Mouse (Mus musculus): ENCODE measurements around the gene Lrfn2.

Lrfn2 gene

DNA sequence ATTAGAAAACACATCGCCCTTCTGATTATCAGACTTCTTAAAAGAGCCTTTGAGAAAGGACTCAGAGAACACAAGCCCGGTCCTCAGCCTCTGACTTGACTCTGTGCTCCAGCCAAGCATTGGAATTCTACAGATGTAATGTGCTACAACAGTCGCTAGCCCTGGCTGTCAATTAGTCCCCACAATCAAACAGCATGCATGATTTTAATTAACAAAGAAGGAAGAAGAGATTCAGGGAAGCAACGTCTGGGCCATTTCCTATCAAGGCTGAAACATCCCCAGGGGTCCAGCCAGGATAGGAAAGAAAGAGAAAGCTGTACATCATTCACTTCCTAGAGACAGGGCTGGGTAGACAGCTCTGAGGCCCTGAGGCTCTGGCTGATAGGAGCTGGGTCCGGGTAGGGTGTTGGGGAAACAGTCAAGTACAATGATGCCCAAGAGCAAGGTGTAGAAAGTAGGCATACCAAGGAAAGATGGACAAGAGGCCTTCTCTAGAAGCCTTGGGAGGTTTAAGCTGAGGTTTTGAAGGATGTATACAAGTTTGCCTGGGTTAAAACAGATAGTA, 101.6 kb downstream of the Lrfn2 start:
- no peak for DNase-seq (ENCODE audit: low read depth, low spot score)

DNA sequence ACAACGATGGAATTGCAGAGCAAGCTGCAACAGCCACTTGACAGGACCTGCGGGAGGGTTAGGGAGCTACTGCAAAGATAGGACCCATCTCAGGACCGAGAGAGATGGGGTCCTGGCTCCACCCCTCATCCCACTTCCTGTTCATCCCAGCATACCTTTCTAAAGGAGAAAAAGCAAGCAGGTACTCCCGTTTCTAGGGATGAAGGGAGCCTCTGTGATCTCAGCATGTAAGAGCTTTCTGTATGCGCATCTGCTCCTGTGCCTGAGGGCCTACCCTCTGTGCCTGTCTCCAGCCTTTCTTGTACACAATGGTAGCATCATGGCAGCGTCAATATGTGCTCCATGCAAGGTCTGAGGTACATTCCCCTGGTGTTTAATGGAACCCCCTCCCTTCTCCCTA, 102.9 kb downstream of the Lrfn2 start:
- DNase-seq (ENCODE audit: low read depth, low spot score) = no peak

DNA sequence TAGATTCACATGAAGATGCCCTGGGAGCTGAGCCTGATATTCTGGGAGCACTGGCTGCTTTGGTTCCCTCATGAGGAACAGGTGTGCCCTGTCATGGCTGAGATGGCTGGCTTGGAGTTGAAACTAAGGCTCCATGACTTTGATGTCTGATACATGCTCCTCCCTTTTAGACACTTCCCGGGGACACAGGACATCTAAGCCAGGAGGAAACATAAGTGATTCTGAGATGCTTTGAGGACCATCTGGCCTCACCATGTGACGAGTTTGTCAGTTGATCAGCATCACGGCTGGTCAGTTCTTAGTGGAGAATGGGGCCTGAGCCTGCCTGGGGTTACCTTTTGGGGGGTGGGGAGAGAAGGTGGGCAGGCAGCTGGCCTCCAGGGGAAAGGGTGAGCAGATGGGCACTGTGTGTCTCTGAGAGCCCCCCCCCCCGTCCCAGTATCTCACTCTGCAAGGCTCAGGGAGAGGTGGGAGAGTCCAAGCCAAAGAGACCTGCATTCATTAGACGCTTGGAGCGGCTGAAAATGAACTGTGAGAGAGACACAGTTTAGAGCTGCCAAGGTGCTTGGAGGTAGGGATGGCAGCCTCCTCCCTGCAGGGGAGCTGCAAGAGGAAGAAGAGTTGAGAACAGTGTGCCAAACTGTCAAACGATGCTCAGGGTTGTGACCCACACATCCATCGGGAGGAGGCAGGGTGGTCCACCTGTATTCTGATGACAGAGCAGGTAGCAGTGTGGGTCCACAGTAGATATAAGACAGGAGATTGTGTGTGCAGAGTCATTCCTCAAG, 105.2 kb downstream of the Lrfn2 start:
- DNase-seq (ENCODE audit: low read depth, low spot score) = no peak

DNA sequence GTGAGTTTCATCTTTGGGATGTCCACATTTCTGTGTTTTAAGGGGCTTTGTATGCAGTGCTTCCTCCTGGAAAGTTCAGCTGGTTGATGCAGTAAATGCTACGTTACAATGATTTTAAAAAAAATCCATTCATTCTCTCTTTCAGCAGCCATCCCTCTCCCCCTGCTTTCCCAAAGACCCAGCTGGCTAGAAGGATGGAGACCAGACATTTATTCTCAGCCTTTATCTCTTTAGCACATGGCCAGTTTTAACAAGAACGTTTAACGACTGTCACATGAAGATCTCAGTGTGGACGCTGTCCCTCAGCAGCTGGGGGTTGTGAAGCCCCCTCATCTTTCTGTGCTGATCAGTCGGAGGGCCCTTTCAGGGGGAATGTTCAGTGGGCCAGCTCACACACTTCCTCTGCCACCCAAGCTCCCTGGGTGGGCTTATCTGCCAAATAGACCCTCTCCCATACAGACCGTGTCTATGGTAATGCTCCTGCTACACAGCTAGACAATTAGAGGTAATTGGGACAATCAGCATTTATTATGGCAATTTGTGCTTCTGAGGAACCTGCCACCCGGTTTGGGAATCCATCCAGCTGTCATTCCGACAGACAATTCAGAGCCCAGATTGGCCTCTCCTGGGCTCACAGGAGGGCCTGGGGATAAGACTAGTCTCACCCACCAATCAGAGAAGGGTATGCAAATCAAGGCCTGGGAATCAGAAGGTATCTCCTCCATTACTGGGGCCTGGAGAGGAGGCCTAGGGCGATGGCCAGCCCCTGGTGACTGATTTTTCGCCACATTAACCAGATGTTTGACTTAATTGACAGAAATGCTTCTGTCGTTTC, 111.8 kb downstream of the Lrfn2 start:
- DNase-seq (ENCODE audit: low read depth, low spot score) = no peak

DNA sequence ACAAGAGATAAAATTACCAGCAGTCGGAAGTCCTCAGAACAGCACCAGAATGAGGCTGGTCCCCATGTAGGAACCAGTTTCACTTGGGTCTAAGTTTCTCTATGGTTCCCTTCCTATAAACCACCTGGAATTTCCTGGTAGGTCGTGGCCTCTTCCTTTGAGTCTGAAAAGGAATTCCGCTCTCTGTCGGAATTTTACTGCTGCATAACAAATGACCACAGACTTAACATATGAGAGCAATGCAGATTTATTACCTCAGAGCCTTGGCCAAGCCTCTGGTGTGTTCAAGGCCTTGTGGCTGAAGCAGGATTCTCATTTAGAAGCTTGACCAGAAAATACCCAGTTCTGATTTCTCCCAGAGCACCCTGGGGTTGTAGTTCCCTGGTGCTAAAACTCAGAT, 115.7 kb downstream of the Lrfn2 start:
- DNase-seq (ENCODE audit: low read depth, low spot score) = no peak

DNA sequence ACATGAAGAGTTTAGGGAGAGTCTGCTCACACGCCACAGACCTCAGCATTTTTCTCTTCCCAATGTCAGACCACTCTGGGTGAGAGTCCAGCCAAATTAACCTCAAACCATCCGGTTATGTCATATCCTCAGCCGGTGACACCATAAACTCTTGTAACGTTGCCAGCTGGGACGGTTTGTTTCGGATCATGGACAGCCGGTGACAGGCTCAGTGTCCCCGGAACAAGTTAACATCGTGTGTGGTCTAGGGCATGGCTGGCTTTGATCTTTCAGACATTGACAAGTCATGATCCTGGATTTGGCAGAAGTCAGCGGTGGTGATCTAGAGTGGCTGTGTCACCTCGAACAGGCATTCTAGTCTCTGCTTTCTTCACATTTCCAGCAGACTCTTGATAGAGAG, 119.1 kb downstream of the Lrfn2 start:
- DNase-seq (ENCODE audit: low read depth, low spot score) = no peak

DNA sequence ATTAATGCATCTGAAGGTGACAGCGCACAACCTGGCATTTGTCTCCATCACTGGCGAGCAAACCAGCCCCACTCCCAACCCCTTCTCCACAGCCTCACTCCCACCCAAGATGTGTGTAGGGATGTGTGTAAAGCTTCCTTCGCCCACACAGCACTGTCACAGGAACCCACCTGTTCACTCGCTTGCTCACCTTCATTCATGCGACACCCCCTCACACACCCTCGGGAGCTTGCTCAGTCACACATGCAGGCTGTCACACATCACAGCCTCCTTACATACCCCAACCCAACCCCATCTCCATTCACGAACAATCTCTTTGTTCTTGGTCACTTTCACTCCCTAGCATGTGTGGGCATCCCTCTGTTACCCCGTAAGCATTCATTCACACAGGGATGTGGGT, 129.0 kb downstream of the Lrfn2 start:
- DNase-seq (ENCODE audit: low read depth, low spot score) = no peak

DNA sequence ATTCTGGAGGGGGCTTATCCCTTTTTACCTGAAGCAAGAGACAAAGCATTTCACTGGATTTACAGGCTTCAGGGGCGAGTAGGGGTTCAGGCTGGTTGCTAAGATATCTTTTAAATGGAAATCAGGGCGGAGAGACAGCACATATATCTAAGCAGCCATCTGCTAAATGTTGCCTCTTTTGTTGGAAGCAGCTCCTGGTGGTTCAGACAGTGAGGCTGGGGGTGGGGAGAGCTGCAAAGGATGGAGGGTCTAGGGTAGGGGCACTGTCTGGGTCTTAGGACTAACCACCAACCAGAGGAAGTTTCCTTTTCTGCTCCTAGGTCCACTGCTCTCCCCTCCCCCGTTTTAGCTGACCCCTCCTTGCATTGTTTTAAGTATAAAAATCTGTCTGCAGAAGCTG, 131.6 kb downstream of the Lrfn2 start:
- no peak for DNase-seq (ENCODE audit: low read depth, low spot score)

DNA sequence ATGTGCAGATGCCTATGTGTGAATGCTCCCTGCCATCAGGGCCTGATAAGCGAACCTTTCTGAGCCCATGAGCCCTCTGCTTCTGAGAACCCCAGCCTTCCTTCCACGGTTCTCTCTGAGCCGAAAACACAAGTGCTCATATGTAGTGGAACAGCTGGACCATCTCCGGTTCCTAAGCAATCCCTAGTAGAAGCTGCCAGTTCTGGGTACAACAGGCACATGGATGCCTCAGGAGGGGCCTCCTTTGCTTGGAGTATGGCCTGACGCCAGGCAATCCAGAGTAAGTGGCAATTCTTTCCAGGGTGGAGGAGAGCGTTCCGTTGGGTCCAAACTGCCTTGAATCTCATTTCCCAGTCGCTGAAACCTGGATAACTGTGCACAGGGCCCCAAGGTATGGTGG, 132.3 kb downstream of the Lrfn2 start:
- DNase-seq (ENCODE audit: low read depth, low spot score) = no peak

DNA sequence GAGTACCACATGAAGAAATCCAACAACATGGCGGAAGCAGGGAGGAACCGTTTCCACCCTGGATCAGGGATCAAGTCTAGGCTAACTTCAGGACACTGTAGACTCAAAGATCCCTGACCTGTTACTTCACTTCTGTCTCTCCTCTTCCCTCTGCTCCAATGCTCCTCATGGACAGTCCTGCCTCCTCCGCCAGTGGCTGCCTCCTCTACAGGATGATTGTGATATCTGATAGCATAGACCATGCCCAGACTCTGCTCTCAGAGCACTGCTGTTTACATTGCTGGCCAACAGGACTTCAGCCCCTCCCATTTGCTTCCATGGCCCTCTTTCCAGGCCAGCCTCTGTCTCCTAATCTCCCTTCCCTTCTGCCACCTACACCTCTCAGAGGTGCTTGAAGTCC, 132.9 kb downstream of the Lrfn2 start:
- DNase-seq (ENCODE audit: low read depth, low spot score) = no peak

DNA sequence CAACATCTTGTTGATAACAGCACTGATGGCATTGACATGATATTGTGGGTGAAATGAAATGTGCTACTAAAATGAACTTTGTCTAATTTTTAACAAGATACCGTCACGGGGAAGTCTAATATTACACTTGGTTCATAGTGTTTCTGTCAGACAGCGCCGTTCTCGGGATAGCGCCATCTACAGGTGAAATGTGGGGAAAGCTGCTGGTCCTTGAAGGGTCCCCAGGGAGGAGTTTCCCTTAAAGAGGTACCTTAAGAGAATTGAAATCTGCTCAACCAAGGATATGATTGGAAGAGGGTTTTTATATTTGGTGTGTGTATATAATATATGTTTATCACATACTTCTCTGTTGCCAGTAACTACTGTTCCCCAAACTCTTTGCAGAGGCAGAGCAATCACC, 134.6 kb downstream of the Lrfn2 start:
- DNase-seq (ENCODE audit: low read depth, low spot score) = no peak

DNA sequence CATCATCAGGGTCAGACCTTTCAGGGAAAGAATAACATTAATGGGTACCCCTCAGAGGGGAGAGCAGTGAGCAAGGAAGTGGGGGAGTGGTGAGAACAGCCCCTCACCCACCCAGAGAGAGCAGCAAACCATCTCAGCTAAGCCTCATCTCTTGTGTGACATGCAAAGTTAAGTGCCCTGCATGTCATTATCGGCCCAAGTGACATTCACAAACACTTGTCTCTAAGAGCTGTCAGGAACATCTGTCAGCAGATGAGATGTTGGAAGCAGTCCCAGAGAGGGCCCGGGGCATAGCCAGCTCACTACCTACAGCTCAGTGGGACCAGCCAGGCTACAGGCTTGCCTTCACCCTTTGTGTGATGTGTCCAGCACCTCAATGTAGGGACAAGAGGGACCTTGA, 146.0 kb downstream of the Lrfn2 start:
- no peak for DNase-seq (ENCODE audit: low read depth, low spot score)

DNA sequence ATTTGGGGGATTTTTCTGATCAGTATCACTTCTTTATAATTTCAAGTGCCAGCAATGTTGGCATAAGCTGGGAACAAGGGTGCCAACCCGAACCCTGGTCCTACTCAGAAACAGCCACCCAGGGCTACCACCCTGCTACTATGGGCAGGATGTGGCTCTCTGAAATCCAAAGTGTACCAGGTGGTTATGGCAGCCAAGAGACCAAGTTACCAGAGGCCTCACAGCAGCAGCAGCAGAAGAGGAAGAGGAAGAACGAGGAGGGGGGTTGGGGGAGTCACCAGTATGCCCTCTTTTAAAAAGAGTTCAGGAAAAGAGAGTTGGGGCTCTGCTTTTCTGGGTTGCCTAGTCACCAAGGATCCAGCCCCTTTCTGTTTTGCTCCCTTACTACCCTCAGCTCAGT, 147.5 kb downstream of the Lrfn2 start:
- no peak for DNase-seq (ENCODE audit: low read depth, low spot score)

DNA sequence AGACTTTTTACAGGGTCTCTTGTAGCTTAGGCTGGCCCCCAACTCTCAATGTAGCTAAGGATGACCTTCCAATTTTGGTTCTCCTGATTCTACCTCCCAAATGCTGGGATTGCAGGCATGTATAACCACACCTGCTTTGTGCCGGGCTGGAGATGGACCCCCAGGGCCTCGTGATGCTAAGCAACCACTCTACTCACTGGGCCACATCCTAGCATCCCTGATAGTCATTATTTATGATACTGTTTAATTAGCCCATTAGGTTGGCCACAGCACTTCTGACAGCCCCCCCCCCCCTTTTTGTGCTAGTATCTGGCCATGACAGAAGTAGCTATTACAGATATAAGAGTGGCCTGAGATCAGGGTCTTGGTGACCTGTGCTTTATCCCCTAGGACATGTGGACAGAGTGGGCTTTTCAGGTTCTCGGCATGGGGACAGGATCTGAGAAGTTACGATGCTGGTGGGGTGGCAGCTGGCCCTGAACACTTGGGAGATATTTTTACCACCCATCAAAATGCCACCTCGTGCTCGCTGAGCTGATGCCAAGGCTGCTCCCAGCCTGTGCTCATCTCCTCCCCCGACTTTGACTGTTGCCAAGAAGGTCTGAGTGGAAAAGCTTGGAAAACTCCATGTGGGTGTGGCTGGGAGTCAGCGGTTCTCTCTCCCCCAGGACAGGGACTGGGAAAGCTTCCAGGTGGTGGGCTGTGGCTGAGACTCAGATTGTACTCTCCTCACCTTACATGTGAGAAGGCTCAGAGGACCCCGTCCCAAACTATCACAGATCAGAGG, 151.6 kb downstream of the Lrfn2 start:
- DNase-seq (ENCODE audit: low read depth, low spot score) = no peak

DNA sequence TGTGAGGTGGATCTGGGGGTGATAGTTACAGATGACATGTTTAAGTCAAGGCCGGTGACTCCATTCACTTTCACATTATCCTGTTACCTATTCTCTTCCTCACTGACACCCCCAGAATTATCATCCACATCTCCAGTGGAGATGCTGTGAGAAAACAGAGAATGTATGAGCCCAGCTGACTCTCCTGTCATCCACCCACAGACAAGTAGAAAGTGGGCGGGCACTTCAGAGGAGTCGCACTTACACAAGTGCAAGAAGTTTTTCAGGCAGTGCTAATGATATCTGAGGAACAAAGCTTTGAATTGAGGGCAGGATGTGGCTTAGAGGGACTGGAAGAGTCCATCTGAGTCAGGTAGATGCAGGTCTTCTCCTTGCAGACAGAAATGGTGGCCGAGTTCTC, 152.9 kb downstream of the Lrfn2 start:
- no peak for DNase-seq (ENCODE audit: low read depth, low spot score)

DNA sequence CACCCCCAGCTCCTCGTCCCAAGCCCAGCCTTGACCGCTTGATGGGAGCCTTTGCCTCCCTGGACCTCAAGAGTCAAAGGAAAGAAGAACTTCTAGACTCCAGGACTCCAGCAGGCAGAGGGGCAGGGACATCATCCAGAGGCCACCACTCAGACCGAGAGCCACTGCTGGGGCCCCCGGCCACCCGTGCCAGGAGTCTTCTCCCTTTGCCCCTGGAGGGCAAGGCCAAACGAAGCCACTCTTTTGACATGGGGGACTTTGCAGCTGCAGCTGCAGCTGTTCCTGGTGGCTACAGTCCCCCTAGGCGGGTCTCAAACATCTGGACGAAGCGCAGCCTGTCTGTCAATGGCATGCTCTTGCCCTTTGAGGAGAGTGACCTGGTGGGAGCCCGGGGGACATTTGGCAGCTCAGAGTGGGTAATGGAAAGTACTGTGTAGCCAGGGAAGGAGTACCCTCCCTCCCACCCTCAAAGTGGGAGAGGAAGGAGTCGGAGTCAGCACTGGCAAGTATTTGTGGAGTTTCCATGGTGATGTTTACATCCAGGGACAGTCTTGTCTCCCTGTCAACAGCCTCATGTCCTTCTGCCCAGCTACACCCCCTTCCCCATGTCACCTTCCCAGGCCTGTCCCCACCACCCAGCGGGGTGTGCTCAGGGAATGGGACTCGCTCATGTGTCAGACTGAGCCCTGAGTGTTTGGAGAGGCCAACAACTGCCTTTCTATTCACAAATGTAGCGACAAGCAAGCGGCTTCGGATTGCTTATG, 164.8 kb downstream of the Lrfn2 start:
- DNase-seq (ENCODE audit: low read depth, low spot score) = no peak

DNA sequence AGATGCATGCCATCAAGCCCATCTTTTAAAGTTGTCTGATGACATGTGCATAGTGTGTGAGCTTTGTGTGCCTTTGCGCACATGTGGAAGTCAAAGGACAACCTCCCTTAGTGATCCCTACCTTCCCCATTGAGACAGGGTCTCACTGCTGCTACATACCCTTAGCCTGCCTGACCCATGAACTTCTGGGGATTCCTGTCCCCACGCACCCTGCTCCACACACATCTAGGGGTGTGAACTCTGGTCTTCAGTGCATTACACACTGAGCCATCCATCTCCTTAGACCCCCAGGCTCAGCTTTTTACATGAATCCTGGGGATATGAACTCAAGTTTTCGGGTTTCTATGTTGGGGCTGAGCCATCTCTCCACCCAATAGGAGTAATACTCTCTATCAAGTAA, 179.2 kb downstream of the Lrfn2 start:
- no peak for DNase-seq (ENCODE audit: low read depth, low spot score)

DNA sequence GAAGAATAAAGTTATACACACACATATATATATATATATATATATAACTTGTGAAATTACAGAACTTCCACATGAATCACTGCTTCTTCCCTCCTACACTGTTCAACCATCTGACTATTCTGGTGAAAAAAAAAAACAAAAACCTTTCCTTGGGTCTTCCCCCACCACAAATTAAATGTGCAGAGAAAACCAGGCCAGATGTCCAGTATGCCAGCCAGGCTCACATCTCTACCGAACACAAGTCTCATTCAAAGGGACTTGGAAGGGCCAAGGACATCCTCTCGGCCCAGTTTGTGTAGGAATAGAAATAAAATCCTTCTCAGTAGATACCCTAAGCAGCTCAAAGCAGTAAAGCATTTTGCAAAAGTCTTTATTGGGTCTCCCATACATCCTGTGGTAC, 179.7 kb downstream of the Lrfn2 start:
- DNase-seq (ENCODE audit: low read depth, low spot score) = no peak

DNA sequence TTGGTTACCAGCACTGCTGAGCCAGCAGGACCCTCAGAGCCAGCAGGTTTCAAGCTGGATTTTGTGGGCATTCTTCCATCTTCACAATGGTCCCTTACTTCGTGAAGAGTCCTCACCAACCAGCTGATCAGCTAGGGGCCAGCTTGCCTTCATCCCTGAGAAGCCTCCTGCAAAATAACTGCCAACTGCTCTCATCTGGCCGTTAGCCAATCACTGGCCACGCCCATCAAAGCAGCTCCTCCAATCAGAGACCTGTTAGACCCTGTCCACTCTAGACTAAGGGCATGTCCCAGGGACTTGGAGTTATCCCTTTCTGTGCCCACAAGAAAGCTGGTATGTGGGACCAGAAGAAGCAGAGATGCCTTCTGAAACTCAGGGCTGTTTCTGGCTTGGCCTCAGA, 181.2 kb downstream of the Lrfn2 start:
- DNase-seq (ENCODE audit: low read depth, low spot score) = no peak

DNA sequence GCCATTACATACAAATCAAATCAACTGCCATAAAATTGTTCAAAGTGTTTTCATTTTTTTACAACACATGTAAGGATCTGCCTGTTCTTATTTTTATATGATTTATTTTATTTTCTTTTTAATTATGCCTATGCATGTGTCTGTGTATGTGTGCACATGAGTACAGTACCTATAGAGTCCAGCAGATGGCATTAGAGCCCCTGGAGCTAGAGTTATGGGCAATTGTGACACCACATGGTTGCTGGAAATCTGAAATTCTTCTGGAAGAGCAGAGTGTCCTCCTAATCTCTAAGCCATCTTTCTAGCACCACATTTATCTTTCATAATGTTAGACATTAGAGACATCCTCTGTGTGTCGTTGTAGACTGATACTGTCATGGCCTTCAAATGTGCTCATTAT, 192.0 kb downstream of the Lrfn2 start:
- peak; percentile 9 for DNase-seq (ENCODE audit: low read depth, low spot score)

DNA sequence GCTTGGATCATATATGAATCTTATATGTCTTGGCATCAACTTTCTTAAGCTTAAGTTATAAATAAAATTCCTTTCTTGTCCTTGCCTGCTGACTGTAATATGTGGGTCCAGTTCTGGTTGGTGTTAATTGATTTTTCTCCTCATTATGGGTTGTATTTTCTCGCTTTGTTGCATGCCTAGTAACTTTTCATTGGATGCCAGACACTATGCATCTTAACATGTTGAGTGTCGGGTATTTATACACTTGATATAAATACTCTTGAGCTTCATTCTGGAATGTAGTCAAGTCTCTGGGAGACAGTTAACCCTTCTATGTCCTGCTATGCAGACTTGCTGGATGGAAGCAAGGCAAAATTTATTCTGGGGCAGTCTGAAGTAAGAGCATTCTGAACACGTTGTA, 192.5 kb downstream of the Lrfn2 start:
- DNase-seq (ENCODE audit: low read depth, low spot score) = no peak

Data from 3T3-L1 (cell line).